Mouse (Mus musculus) embryonic fibroblast, embryonic 13.5 days (primary cell): Measurements from ENCODE around the gene Lmx1b. TPM values are rescaled to one million over a fixed set of nuclear protein-coding genes. Genes with fewer than 3 reads are reported as not detected.

ENCODE experiments used
- H3K27ac ChIP-seq: 2 replicates; pipeline ENCODE4 v1.5.1; 2012; ENCODE audit warnings: low read length, control low read depth, inconsistent platforms; ENCODE audit not compliant: insufficient read depth
- H3K4me1 ChIP-seq: 2 replicates; pipeline ENCODE4 v1.6.1; 2011; ENCODE audit warnings: low read length; ENCODE audit not compliant: control insufficient read depth, insufficient read depth
- H3K4me3 ChIP-seq: 2 replicates; pipeline ENCODE4 v1.5.1; 2011; ENCODE audit warnings: mild to moderate bottlenecking, control low read depth, low read length; ENCODE audit not compliant: insufficient read depth
- CTCF ChIP-seq: IDR thresholded peaks from 2 replicates; pipeline ENCODE4 v1.5.1; 2011; ENCODE audit warnings: mild to moderate bottlenecking, control low read depth, low read length, moderate library complexity, borderline replicate concordance; ENCODE audit not compliant: insufficient read depth
- POLR2A ChIP-seq: IDR thresholded peaks from 2 replicates; pipeline ENCODE4 v1.6.1; 2011; ENCODE audit warnings: low read depth, mild to moderate bottlenecking, control low read depth, low read length, moderate library complexity
- polyA plus RNA-seq: library from polyadenylated mRNA; stranded (reverse); fragments of >200 nt; gene quantifications from 2 replicates; pipeline ENCODE4 v1.2.4, GENCODE M21; 2011; ENCODE audit warnings: low read depth; ENCODE audit not compliant: missing spikeins, insufficient read length

The Lmx1b gene
- polyA plus RNA-seq, 1 experiment = 2.8 TPM

DNA sequence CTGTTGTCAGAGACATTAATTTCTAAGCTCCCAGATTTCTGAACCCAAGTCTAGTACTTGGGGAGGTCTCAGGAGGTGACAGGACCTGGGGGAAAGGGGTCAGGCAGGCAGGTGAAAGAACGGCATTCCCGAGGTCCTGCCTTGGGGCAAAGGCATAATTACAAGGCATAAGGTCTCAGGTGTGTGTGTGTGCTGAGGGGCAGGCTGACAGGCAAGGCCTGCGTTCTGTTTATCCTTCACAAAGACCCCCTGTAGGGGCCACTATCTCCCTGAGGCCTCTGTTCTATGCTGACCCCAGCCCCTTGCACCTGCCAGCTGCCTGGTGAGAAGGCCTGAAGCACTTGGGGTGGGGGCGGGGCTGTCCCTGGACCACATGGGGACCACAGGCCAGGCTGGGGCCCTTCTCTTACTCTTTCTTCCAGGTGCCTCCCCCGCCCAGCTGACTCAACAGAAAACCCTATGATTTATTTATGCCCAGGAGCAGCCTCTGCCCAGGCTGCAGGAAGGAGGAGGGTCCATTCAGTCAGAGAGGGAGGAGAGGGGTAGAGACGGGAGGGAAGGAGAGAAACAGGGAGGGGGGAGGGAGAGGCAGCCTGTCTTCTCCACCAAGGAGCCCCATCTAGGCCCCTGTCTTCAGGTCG is 35.3 kb downstream of the Lmx1b start:
- TF ChIP-seq POLR2A (no peak), CTCF (no peak)
- Histone ChIP-seq H3K4me1 (no peaks in the 10 kb centered on the region), H3K27ac (no peak overlapping the region), H3K4me3 (no peak overlapping the region)

DNA sequence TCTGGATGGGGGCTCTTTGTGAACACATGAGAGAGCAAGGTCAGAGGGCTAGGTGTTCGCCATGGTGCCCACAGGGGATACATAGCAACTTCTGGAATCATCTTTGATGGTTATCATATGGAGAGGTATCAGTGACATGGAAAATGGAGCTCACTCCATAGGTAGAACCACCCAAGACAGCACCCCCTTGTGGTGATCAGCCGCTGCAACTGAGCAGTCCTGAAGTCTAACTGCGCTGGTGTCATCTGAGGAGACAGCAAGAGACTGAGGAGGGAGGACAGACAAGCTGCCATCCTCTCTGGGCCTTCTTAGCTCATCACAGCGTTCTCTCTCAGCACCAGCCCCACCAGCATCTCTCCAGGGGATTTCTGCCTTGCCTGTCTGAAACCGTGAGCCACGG is 39.8 kb downstream of the Lmx1b start:
- no peak overlapping the region for H3K4me3 ChIP-seq
- H3K27ac ChIP-seq = no peak overlapping the region
- TF ChIP-seq CTCF = no peak
- no peak for TF ChIP-seq POLR2A
- H3K4me1 ChIP-seq = no peaks in the 10 kb centered on the region

DNA sequence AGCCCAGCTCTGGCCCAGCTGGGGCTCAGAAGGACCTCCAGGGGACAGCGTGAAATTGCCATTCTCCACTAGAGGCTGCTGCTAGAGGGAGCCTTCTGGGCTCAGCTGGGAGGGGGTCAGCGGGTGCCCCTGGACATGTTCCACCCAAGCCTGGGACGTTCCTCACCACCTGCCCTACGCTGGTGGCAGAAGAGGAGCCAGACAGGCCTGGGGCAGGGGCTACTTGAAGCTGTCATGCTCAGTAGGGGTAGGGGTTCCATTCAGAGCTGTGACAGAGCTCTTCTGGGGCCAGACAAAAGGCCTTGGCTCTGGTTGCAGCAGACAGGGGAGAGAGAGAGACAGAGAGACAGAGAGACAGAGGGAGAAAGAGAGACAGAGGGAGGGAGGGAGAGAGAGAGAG is 42.9 kb downstream of the Lmx1b start:
- Histone ChIP-seq H3K27ac (no peak overlapping the region), H3K4me1 (no peaks in the 10 kb centered on the region)
- TF ChIP-seq CTCF = no peak
- TF ChIP-seq POLR2A = no peak

DNA sequence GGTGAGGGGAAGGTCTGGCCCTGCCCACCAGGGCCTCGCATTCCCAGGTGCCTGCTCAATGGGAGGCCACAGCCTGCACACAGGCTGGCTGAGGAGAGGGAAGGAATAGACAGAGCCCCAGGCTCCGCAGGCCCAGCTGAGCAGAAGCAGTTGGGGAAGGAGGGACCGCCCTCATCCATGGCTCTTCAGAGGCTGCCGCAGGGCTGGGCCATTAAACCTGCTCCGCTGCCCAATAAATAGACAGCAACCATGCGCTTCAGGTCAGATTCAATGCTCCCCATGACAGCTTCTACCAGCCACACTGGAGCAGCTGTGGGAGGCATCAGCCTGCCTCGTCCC is 45.3 kb downstream of the Lmx1b start:
- Histone ChIP-seq H3K27ac (no peak overlapping the region), H3K4me1 (no peaks in the 10 kb centered on the region), H3K4me3 (no peak overlapping the region)
- TF ChIP-seq POLR2A (no peak), CTCF (no peak)

More for the DNA sequence above, 42.9 kb downstream of the Lmx1b start:
- no peak overlapping the region for H3K4me3 ChIP-seq

DNA sequence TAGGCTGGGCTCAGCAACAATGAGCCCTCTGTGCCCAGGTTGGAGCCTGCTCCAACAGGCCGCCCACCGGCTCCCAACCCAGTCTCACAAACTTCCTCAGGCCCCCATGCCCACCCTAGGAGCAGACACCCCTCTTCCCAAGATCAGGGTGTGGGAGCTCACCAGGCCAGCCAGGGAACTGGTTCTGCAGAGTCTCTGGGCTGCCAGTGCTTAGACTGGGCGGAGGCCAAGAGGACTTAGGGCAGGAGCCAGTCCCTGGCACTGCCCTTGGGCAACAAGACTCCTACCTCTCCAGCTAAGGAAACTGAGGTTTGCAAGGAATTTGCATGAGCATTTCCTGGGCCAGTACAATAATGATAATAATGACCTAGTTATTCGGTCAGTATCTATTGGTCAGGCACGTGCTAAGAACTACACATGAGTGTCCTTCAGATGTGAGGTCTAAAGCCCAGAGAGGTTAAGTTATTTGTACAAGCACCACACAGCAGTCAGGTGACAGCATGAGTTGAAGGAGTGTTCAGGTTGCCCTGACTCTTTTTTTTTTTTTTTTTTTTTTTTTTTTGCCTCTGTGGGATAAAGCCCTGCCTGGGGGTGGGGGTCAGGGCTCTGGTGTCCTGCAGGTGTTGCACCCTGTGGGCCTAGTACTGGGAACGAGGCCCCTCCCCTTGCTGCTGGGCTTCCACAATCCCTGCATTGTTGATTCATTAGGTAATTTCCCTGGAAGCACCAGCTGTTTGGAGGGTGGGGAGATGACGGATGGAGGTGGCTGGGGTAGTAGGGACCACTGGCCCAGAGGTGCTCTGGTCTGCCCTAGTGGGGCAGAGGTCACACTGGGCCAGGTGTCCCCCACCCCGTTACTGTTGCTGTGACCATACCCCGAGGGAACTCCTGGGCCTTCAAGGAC is 45.9 kb downstream of the Lmx1b start:
- no peak for TF ChIP-seq POLR2A
- TF ChIP-seq CTCF = no peak
- no peaks in the 10 kb centered on the region for H3K4me1 ChIP-seq
- no peak overlapping the region for H3K4me3 ChIP-seq
- no peak overlapping the region for H3K27ac ChIP-seq

DNA sequence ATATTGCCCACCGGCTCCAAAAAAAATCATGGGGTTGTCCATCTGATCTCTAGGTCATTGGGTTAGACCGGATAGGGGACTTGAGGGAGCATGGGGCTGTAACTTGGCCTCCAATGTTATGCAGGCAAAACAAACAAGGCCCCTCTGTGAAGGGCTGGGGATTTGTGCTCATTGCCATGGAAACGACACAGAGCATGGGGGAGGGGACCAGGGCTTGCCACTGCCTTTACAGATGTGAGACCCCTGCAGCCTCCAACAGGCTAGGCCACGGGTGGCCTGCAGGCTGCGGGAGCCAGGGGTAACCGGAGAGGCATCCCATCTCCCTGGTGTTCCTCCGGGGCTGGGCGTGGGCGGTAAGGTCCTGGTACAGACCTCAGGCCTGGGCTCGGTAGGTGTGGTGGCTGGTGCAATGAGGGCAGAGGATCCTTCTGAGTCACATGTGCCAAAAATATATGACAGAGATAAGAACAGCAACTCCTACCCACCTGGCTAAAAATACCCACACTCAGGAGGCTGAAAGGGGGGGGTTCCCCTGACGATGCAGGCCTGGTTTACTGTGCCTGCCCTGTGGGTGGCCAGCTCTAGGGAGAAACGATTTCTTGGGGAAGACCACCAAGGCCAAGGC is 47.3 kb downstream of the Lmx1b start:
- TF ChIP-seq POLR2A = no peak
- no peak for TF ChIP-seq CTCF
- H3K4me1 ChIP-seq = no peaks in the 10 kb centered on the region
- no peak overlapping the region for H3K27ac ChIP-seq
- no peak overlapping the region for H3K4me3 ChIP-seq

DNA sequence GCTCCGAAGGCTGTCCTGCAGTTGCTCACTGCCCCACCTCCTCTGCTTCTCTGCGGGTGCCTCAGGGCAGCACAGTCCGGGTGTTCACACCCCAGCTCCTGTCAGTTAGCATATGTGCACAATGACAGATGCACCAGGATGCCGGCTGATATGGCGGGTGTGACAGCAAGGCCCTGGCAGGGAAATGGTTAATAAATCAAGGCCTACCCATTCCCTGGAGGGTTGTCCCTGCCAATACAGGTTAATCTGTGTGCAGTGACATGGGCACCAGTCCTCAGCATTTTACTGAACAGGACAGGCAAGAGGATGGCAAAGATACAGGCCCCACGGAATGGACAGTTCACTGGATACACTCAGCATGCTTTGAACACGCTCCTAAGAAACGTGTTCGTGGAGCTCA is 51.0 kb downstream of the Lmx1b start:
- Histone ChIP-seq H3K27ac (no peak overlapping the region), H3K4me1 (peaks cover 4% of the 10 kb centered on the region; the same call in 1 of the 2 replicates), H3K4me3 (no peak overlapping the region)
- TF ChIP-seq POLR2A (no peak), CTCF (no peak)

DNA sequence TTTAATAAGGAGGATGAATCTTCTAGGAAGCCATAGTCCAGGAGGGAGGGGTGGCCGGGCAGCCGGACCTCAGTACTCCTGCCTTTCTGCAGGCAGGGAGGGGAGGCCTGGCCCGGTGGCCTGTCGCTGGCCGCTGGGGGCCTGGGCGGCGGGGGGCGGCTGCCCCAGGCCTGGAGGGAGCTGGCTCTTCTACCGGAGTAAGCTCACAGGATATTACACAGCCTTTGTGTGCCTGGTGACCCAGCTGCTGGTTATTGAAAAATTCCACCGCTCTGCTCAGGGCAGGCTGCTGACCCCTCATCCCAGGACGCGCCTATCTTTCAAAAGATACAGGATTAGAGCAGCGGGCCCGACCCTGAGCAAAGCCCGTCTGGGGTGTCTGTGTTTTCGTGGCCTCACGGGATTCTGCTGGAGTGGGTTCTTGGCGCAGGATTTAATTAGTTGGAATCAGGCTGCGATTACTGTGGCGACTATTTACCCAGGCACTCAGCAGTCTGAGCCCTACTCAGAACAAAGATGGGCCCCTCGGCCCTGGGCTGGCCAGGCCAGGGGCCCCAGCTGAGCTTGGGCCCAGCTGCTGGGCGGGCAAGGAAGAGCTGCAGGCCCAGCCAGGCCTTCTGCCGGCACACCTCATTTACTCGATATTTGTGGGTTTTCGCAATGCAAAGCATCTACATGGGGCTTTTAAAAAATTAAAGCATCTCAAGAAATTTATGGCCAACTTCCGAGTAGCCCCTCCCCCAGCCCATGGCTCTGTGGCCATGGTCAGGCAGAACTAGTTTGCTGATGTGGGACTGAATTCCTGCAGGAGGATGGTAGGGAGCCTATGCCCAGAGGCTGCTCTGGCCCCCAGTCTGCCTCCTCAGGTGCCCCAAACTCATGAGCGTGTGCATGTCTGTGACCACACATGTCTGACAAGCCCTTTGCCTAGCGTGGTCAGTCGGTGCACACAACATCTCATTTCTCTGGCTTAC is 55.1 kb downstream of the Lmx1b start:
- 0 out of 2 replicates have a peak overlapping the region, but pooled peaks have one; percentile 3 for H3K27ac ChIP-seq
- H3K4me3 ChIP-seq = no peak overlapping the region
- H3K4me1 ChIP-seq = peaks cover 8% of the 10 kb centered on the region; the same call in 1 of the 2 replicates
- TF ChIP-seq CTCF (no peak), POLR2A (no peak)

DNA sequence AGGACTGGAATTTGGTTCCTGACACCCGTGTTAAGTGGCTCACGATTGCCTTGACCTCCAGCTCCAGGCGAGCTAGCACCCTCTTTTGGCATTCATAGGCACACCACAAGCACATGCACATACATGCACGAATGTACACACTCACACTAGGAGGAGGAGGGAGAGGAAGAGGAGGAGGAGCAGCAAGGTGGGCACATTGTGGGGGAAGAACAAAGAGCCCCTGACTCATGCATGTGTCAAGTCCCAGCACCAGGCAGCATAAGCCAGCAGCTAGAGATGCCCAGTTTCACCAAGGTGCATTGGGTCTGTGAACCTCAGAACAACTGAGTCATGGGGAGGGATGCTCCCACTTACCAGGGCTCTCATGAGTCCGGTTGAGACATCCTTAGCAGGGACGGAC is 56.5 kb downstream of the Lmx1b start:
- H3K27ac ChIP-seq = no peak overlapping the region
- peaks cover 8% of the 10 kb centered on the region; the same call in 1 of the 2 replicates for H3K4me1 ChIP-seq
- no peak for TF ChIP-seq CTCF
- TF ChIP-seq POLR2A = no peak
- H3K4me3 ChIP-seq = no peak overlapping the region
